Mouse (Mus musculus) CH12.LX (cell line): ENCODE measurements around the gene Ptx4. TPM values are rescaled to one million over a fixed set of nuclear protein-coding genes. Genes with fewer than 3 reads are reported as not detected.

ENCODE experiments used
- DNase-seq: peaks from one replicate; pipeline ENCODE4 v3.0.0-alpha.2; 2013; ENCODE audit errors: extremely low read depth
- H3K27ac ChIP-seq: 2 replicates; pipeline ENCODE4 v1.5.1; 2012; ENCODE audit warnings: low read depth, mild to moderate bottlenecking, control low read depth, moderate library complexity; ENCODE audit not compliant: insufficient read depth
- H3K27me3 ChIP-seq: replicated peaks from 2 replicates; pipeline ENCODE3; 2012; ENCODE audit warnings: inconsistent platforms
- H3K36me3 ChIP-seq, 2 experiments: replicated peaks in 1 of 2; 2 replicates each; pipeline versions ENCODE3 to v1.6.1; 2012; ENCODE audit warnings: inconsistent platforms in 1 of 2, low read length in 1 of 2, mild to moderate bottlenecking in 1 of 2, mixed read lengths in 1 of 2, moderate library complexity in 1 of 2; ENCODE audit not compliant: control insufficient read depth in 1 of 2, insufficient read depth in 1 of 2
- H3K4me1 ChIP-seq, 2 experiments: 2 replicates each; pipeline ENCODE4 v1.6.1; 2012; ENCODE audit warnings: inconsistent platforms in 1 of 2, moderate library complexity in 1 of 2; ENCODE audit not compliant: insufficient read depth in 2 of 2, control insufficient read depth in 1 of 2
- H3K4me2 ChIP-seq: 2 replicates; pipeline ENCODE4 v1.6.1; 2012; ENCODE audit warnings: low read depth, mild to moderate bottlenecking, control low read depth; ENCODE audit not compliant: poor library complexity, insufficient read depth, severe bottlenecking
- H3K4me3 ChIP-seq, 3 experiments: fragments of 150-350 bp in 1 of 3; sonication (generic) in 1 of 3; replicated peaks in 1 of 3; 2 replicates each; pipeline versions ENCODE3 to v1.5.1; 2011 to 2012; ENCODE audit warnings: low read depth in 2 of 3, low read length in 2 of 3, mild to moderate bottlenecking in 2 of 3, moderate library complexity in 2 of 3, control low read depth in 1 of 3, improper control_type of control experiment in 1 of 3, inconsistent platforms in 1 of 3, mixed read lengths in 1 of 3; ENCODE audit not compliant: poor library complexity in 1 of 3
- H3K79me2 ChIP-seq: replicated peaks from 2 replicates; pipeline ENCODE4 v1.6.1; 2012; ENCODE audit warnings: mild to moderate bottlenecking, moderate library complexity; ENCODE audit not compliant: control insufficient read depth, poor library complexity, insufficient read depth, severe bottlenecking; ENCODE audit errors: extremely low read depth
- H3K9ac ChIP-seq: 2 replicates; pipeline ENCODE4 v1.6.1; 2012; ENCODE audit warnings: low read depth, mild to moderate bottlenecking, control low read depth, moderate library complexity; ENCODE audit not compliant: insufficient read depth
- H3K9me3 ChIP-seq: replicated peaks from 2 replicates; pipeline ENCODE3; 2012; ENCODE audit warnings: low read length, inconsistent platforms, mixed read lengths
- E2F4 ChIP-seq: IDR thresholded peaks from 2 replicates; pipeline ENCODE4 v1.6.1; 2011; ENCODE audit warnings: low read depth, low read length, improper control_type of control experiment; ENCODE audit not compliant: insufficient replicate concordance
- ELF1 ChIP-seq: IDR thresholded peaks from 2 replicates; pipeline ENCODE4 v1.6.1; 2014; ENCODE audit warnings: low read depth, mild to moderate bottlenecking, inconsistent platforms, low read length, improper control_type of control experiment
- MAZ ChIP-seq: IDR thresholded peaks from 2 replicates; pipeline ENCODE4 v1.6.1; 2012; ENCODE audit warnings: low read depth, mild to moderate bottlenecking, inconsistent platforms, low read length, improper control_type of control experiment, moderate library complexity
- MEF2A ChIP-seq: IDR thresholded peaks from 2 replicates; pipeline ENCODE4 v1.6.1; 2014; ENCODE audit warnings: low read depth, mild to moderate bottlenecking, inconsistent platforms, low read length, improper control_type of control experiment, borderline replicate concordance
- MXI1 ChIP-seq: IDR thresholded peaks from 2 replicates; pipeline ENCODE4 v1.6.1; 2011; ENCODE audit warnings: mild to moderate bottlenecking, low read depth, low read length, improper control_type of control experiment
- MYC ChIP-seq: IDR thresholded peaks from 2 replicates; pipeline ENCODE4 v1.6.1; 2011; ENCODE audit warnings: low read depth, mild to moderate bottlenecking, improper control_type of control experiment, low read length
- POLR2A ChIP-seq: IDR thresholded peaks from 2 replicates; pipeline ENCODE4 v1.6.1; 2011; ENCODE audit warnings: low read depth, mild to moderate bottlenecking, improper control_type of control experiment, low read length
- POLR2AphosphoS2 ChIP-seq: IDR thresholded peaks from 2 replicates; pipeline ENCODE4 v1.6.1; 2011; ENCODE audit warnings: low read depth, low read length, improper control_type of control experiment
- RAD21 ChIP-seq: IDR thresholded peaks from 2 replicates; pipeline ENCODE4 v1.6.1; 2011; ENCODE audit warnings: low read depth, mild to moderate bottlenecking, low read length, improper control_type of control experiment, moderate library complexity
- RCOR1 ChIP-seq: conservative IDR thresholded peaks from 2 replicates; pipeline ENCODE4 v1.6.1; 2012; ENCODE audit warnings: low read depth, mild to moderate bottlenecking, inconsistent platforms, low read length, improper control_type of control experiment
- SMC3 ChIP-seq: IDR thresholded peaks from 2 replicates; pipeline ENCODE4 v1.6.1; 2011; ENCODE audit warnings: low read depth, low read length, improper control_type of control experiment
- USF1 ChIP-seq: IDR thresholded peaks from 2 replicates; pipeline ENCODE4 v1.6.1; 2014; ENCODE audit warnings: low read depth, mild to moderate bottlenecking, inconsistent platforms, low read length, improper control_type of control experiment
- ZC3H11A ChIP-seq: IDR thresholded peaks from 2 replicates; pipeline ENCODE4 v1.6.1; 2012; ENCODE audit warnings: low read depth, mild to moderate bottlenecking, inconsistent platforms, low read length, improper control_type of control experiment
- ZKSCAN1 ChIP-seq: IDR thresholded peaks from 2 replicates; pipeline ENCODE4 v1.6.1; 2012; ENCODE audit warnings: low read depth, inconsistent platforms, low read length, improper control_type of control experiment, borderline replicate concordance
- ZNF384 ChIP-seq: IDR thresholded peaks from 2 replicates; pipeline ENCODE4 v1.6.1; 2012; ENCODE audit warnings: low read depth, low read length, improper control_type of control experiment, inconsistent platforms
- dilution Hi-C: fragments of 300-500 bp; cut with MboI; formaldehyde crosslinking; loops from 2 replicates; pipeline ENCODE4 v1.14.3; 2020; ENCODE audit warnings: low sequenced_read_pairs; ENCODE audit not compliant: extremely low pct_unique_long_range_greater_than_20kb, extremely low pct_ligation_motif_present
- in situ Hi-C: fragments of 300-500 bp; cut with MboI; formaldehyde crosslinking; loops from 3 replicates; pipeline ENCODE4 v1.14.3; 2019; ENCODE audit warnings: low sequenced_read_pairs, low pct_ligation_motif_present, low pct_unique_long_range_greater_than_20kb, mixed read lengths
- polyA plus RNA-seq: library from polyadenylated mRNA; unstranded; fragments of >175 nt; gene quantifications from 2 replicates; pipeline ENCODE4 v1.2.1, GENCODE M21; 2012; ENCODE audit warnings: low read depth; ENCODE audit not compliant: insufficient read length
- total RNA-seq, 2 experiments: library from RNA; depleted of rRNA; stranded (reverse); fragments of 300-350 nt in 1 of 2; fragments of >200 nt in 1 of 2; gene quantifications; 2 replicates each; pipeline ENCODE4 v1.2.3; 2012 to 2014

The Ptx4 gene
- total and polyA plus RNA-seq, 3 experiments: not detected

- Histone ChIP-seq H3K4me1 (no peaks in the 10 kb centered on the region), H3K27ac (no peak overlapping the region), H3K79me2 (no peaks in the 10 kb centered on the region), H3K9me3 (no peaks in the 10 kb centered on the region), H3K4me2 (no peak overlapping the region), H3K27me3 (peaks cover 81% of the 10 kb centered on the region), H3K4me3 (no peak overlapping the region), H3K36me3 (no peaks in the 10 kb centered on the region), H3K9ac (no peak overlapping the region)
- TF ChIP-seq USF1 (no peak), MXI1 (no peak), ELF1 (no peak), ZC3H11A (no peak), MAZ (no peak), MEF2A (no peak), RAD21 (no peak), E2F4 (no peak), RCOR1 (no peak), ZNF384 (no peak)
- in situ Hi-C loops (no loop called here), dilution Hi-C loops (no loop called here)
- DNase-seq: no peak
These were observed 49.1 kb downstream of the Ptx4 start for GRCm38 (mm10) chr17:25169706-25170105.

- dilution Hi-C loops (no loop called here), in situ Hi-C loops (no loop called here)
- no peaks in the 10 kb centered on the region for H3K79me2 ChIP-seq
- TF ChIP-seq SMC3: no peak
- TF ChIP-seq ZKSCAN1: no peak
- no peak for TF ChIP-seq POLR2A
- TF ChIP-seq POLR2AphosphoS2: no peak
- TF ChIP-seq MYC: no peak
- no peak overlapping the region for H3K27ac ChIP-seq
- H3K4me1 ChIP-seq: no peaks in the 10 kb centered on the region
- H3K27me3 ChIP-seq: peaks cover 90% of the 10 kb centered on the region
- H3K9ac ChIP-seq: no peak overlapping the region
- H3K4me3 ChIP-seq: no peak overlapping the region
- H3K4me2 ChIP-seq: no peak overlapping the region
- no peak for DNase-seq
- no peaks in the 10 kb centered on the region for H3K36me3 ChIP-seq
- no peaks in the 10 kb centered on the region for H3K9me3 ChIP-seq
These were observed 52.0 kb downstream of the Ptx4 start for GRCm38 (mm10) chr17:25172558-25172957.

Other genes with a start within 250 kb of the Ptx4 start
Only the 20 nearest of the 26 such genes appear.
- gene Nme3, start 224.3 kb upstream of the Ptx4 start, total RNA-seq (2012; rRNA removed): 16.7 and 22.0 TPM in 2 replicates
- gene Nme3, start 224.3 kb upstream of the Ptx4 start, total RNA-seq (2014; rRNA removed): 11.4 and 11.9 TPM in 2 replicates
- 13.8 and 14.4 TPM in 2 replicates for gene Nme3, start 224.3 kb upstream of the Ptx4 start, polyA plus RNA-seq
- gene Mapk8ip3, start 183.8 kb upstream of the Ptx4 start, total RNA-seq (2012; rRNA removed): 34.1 and 34.2 TPM in 2 replicates
- gene Mapk8ip3, start 183.8 kb upstream of the Ptx4 start, total RNA-seq (2014; rRNA removed): 14.5 and 15.8 TPM in 2 replicates
- 41.4 and 44.0 TPM in 2 replicates for gene Mapk8ip3, start 183.8 kb upstream of the Ptx4 start, polyA plus RNA-seq
- 33.5 and 48.9 TPM in 2 replicates for gene Jpt2, start 160.1 kb upstream of the Ptx4 start, total RNA-seq (2012; rRNA removed)
- 67.6 and 70.9 TPM in 2 replicates for gene Jpt2, start 160.1 kb upstream of the Ptx4 start, total RNA-seq (2014; rRNA removed)
- gene Jpt2, start 160.1 kb upstream of the Ptx4 start, polyA plus RNA-seq: 60.2 and 62.9 TPM in 2 replicates
- gene Cramp1l, start 105.0 kb upstream of the Ptx4 start, total RNA-seq (2012; rRNA removed): 4.3 and 4.4 TPM in 2 replicates
- gene Cramp1l, start 105.0 kb upstream of the Ptx4 start, total RNA-seq (2014; rRNA removed): 2.0 and 2.1 TPM in 2 replicates
- gene Cramp1l, start 105.0 kb upstream of the Ptx4 start, polyA plus RNA-seq: 6.8 and 6.9 TPM in 2 replicates
- 16.6 and 24.4 TPM in 2 replicates for gene Ift140, start 104.7 kb upstream of the Ptx4 start, total RNA-seq (2012; rRNA removed)
- gene Ift140, start 104.7 kb upstream of the Ptx4 start, total RNA-seq (2014; rRNA removed): 26.4 and 27.0 TPM in 2 replicates
- gene Ift140, start 104.7 kb upstream of the Ptx4 start, polyA plus RNA-seq: 33.4 and 34.8 TPM in 2 replicates
- 0.08 TPM in 1 of 2 replicates, not detected in the other for gene Tmem204, start 37.2 kb upstream of the Ptx4 start, total RNA-seq (2012; rRNA removed)
- gene Tmem204, start 37.2 kb upstream of the Ptx4 start, total RNA-seq (2014; rRNA removed): not detected in 2 replicates
- gene Tmem204, start 37.2 kb upstream of the Ptx4 start, polyA plus RNA-seq: 1.6 and 1.9 TPM in 2 replicates
- 28.4 and 42.5 TPM in 2 replicates for gene Telo2, start 4.8 kb upstream of the Ptx4 start, total RNA-seq (2012; rRNA removed)
- gene Telo2, start 4.8 kb upstream of the Ptx4 start, total RNA-seq (2014; rRNA removed): 25.5 and 27.9 TPM in 2 replicates
- gene Telo2, start 4.8 kb upstream of the Ptx4 start, polyA plus RNA-seq: 34.9 and 38.8 TPM in 2 replicates
- gene Clcn7, start 12.6 kb downstream of the Ptx4 start, total RNA-seq (2012; rRNA removed): 11.6 and 12.6 TPM in 2 replicates
- gene Clcn7, start 12.6 kb downstream of the Ptx4 start, total RNA-seq (2014; rRNA removed): 8.3 and 8.6 TPM in 2 replicates
- gene Clcn7, start 12.6 kb downstream of the Ptx4 start, polyA plus RNA-seq: 14.2 and 14.3 TPM in 2 replicates
- 0.04 and 0.08 TPM in 2 replicates for gene Ccdc154, start 41.7 kb downstream of the Ptx4 start, total RNA-seq (2012; rRNA removed)
- gene Ccdc154, start 41.7 kb downstream of the Ptx4 start, total RNA-seq (2014; rRNA removed): not detected in 2 replicates
- gene Ccdc154, start 41.7 kb downstream of the Ptx4 start, polyA plus RNA-seq: not detected in 2 replicates
- not detected in 2 replicates for gene Gm38655, start 54.7 kb downstream of the Ptx4 start, total RNA-seq (2012; rRNA removed)
- gene Gm38655, start 54.7 kb downstream of the Ptx4 start, total RNA-seq (2014; rRNA removed): not detected in 2 replicates
- gene Gm38655, start 54.7 kb downstream of the Ptx4 start, polyA plus RNA-seq: not detected in 2 replicates
- 18.7 and 22.3 TPM in 2 replicates for gene BC003965, start 63.8 kb downstream of the Ptx4 start, total RNA-seq (2012; rRNA removed)
- gene BC003965, start 63.8 kb downstream of the Ptx4 start, total RNA-seq (2014; rRNA removed): 24.7 and 25.4 TPM in 2 replicates
- 24.9 and 25.1 TPM in 2 replicates for gene BC003965, start 63.8 kb downstream of the Ptx4 start, polyA plus RNA-seq
- 11.4 and 12.0 TPM in 2 replicates for gene Unkl, start 67.6 kb downstream of the Ptx4 start, total RNA-seq (2012; rRNA removed)
- gene Unkl, start 67.6 kb downstream of the Ptx4 start, total RNA-seq (2014; rRNA removed): 14.3 and 14.7 TPM in 2 replicates
- 14.6 and 17.2 TPM in 2 replicates for gene Unkl, start 67.6 kb downstream of the Ptx4 start, polyA plus RNA-seq
- gene Gnptg, start 119.4 kb downstream of the Ptx4 start, total RNA-seq (2012; rRNA removed): 24.0 and 27.0 TPM in 2 replicates
- gene Gnptg, start 119.4 kb downstream of the Ptx4 start, total RNA-seq (2014; rRNA removed): 20.7 and 22.1 TPM in 2 replicates
- 24.5 and 28.0 TPM in 2 replicates for gene Gnptg, start 119.4 kb downstream of the Ptx4 start, polyA plus RNA-seq
- gene Tsr3, start 119.4 kb downstream of the Ptx4 start, total RNA-seq (2012; rRNA removed): 38.7 and 40.0 TPM in 2 replicates
- gene Tsr3, start 119.4 kb downstream of the Ptx4 start, total RNA-seq (2014; rRNA removed): 38.3 and 40.8 TPM in 2 replicates
- gene Tsr3, start 119.4 kb downstream of the Ptx4 start, polyA plus RNA-seq: 42.3 and 52.8 TPM in 2 replicates
- gene Baiap3, start 135.6 kb downstream of the Ptx4 start, total RNA-seq (2012; rRNA removed): 0.08 and 0.21 TPM in 2 replicates
- gene Baiap3, start 135.6 kb downstream of the Ptx4 start, total RNA-seq (2014; rRNA removed): not detected in 2 replicates
- 0.19 and 0.25 TPM in 2 replicates for gene Baiap3, start 135.6 kb downstream of the Ptx4 start, polyA plus RNA-seq
- 356 and 455 TPM in 2 replicates for gene Ube2i, start 153.9 kb downstream of the Ptx4 start, total RNA-seq (2012; rRNA removed)
- gene Ube2i, start 153.9 kb downstream of the Ptx4 start, total RNA-seq (2014; rRNA removed): 731 and 764 TPM in 2 replicates
- 417 and 578 TPM in 2 replicates for gene Ube2i, start 153.9 kb downstream of the Ptx4 start, polyA plus RNA-seq
- 0.34 TPM in 1 of 2 replicates, not detected in the other for gene Prss34, start 177.6 kb downstream of the Ptx4 start, total RNA-seq (2012; rRNA removed)
- gene Prss34, start 177.6 kb downstream of the Ptx4 start, total RNA-seq (2014; rRNA removed): not detected in 2 replicates
- gene Prss34, start 177.6 kb downstream of the Ptx4 start, polyA plus RNA-seq: not detected in 2 replicates
- gene Prss28, start 187.9 kb downstream of the Ptx4 start, total RNA-seq (2012; rRNA removed): not detected in 2 replicates
- gene Prss28, start 187.9 kb downstream of the Ptx4 start, total RNA-seq (2014; rRNA removed): not detected in 2 replicates
- not detected in 2 replicates for gene Prss28, start 187.9 kb downstream of the Ptx4 start, polyA plus RNA-seq
- gene Prss29, start 197.9 kb downstream of the Ptx4 start, total RNA-seq (2012; rRNA removed): not detected in 2 replicates
- not detected in 2 replicates for gene Prss29, start 197.9 kb downstream of the Ptx4 start, total RNA-seq (2014; rRNA removed)
- not detected in 2 replicates for gene Prss29, start 197.9 kb downstream of the Ptx4 start, polyA plus RNA-seq
- not detected in 2 replicates for gene Tpsab1, start 224.8 kb downstream of the Ptx4 start, total RNA-seq (2012; rRNA removed)
- not detected in 2 replicates for gene Tpsab1, start 224.8 kb downstream of the Ptx4 start, total RNA-seq (2014; rRNA removed)
- not detected in 2 replicates for gene Tpsab1, start 224.8 kb downstream of the Ptx4 start, polyA plus RNA-seq